Mouse (Mus musculus) urinary bladder, postnatal 0 days (tissue): ENCODE results near the gene Gbx2. TPM values are rescaled to one million over a fixed set of nuclear protein-coding genes. Genes with fewer than 3 reads are reported as not detected.

ENCODE experiments used
- polyA plus RNA-seq: library from polyadenylated mRNA; unstranded; fragments of >200 nt; fragmentation: Nextera tagmentation; extraction: Ambion mirVana; gene quantifications from 2 replicates; pipeline ENCODE4 v1.2.1, GENCODE M21; 2015

Gbx2 gene
- 0.14 TPM in 1 of 2 replicates, not detected in the other for polyA plus RNA-seq

DNA sequence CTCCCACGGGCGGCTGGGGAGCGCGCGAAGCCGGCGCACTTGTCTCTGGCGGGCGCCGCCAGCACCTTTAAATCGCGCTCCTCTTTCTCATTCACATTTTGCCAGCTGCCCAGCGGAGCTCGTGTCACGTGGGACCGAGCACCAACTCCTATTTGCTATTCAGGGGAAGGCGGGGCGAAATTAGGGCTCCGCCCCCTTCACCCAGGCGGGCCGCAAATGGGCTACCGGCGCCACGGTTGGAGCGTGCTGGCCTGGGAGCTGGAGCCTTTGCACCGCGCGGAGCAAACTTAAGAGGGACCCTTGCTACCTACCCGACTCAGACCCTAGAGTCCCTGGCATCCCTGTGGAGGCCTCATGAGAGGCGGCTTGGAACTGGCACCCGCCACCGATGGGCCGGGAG lies at the start of gene Gbx2:
Gene Gbx2 (minus strand): TSS at position 60 of the 400 bp plus-strand sequence.

Other genes starting within 250 kb of the Gbx2 start
- gene Asb18, start 83.5 kb upstream of the Gbx2 start, polyA plus RNA-seq = not detected in 2 replicates
- not detected in 2 replicates for gene Iqca, start 222.2 kb upstream of the Gbx2 start, polyA plus RNA-seq